Mouse (Mus musculus) inflammation-experienced regulatory T-cells (primary cell): Measurements from ENCODE around the gene Tspan12. TPM values are rescaled to one million over a fixed set of nuclear protein-coding genes. Genes with fewer than 3 reads are reported as not detected.

Source experiments
- polyA plus RNA-seq, 2 experiments: library from polyadenylated mRNA; unstranded; fragments of 100-300 nt; shearing (Covaris generic); gene quantifications; one replicate each; pipeline ENCODE4 v1.2.1; 2017

Tspan12 gene
- 1 to 10 TPM in 1 of 2 experiments, under 1 TPM in 1; 0.65 to 1.2 TPM for polyA plus RNA-seq

GRCm38 (mm10) chr6:21852344-21852785 is at the start of gene Tspan12:
Tspan12 (minus strand) TSS chr6:21852515.

Other genes with a start within 250 kb of the Tspan12 start
- 10 to 100 TPM; 24.8 to 37.6 TPM for gene Ing3, start 97.1 kb upstream of the Tspan12 start, polyA plus RNA-seq
- gene Cped1, start 133.4 kb upstream of the Tspan12 start, polyA plus RNA-seq = 1 to 10 TPM in 1 of 2 experiments, under 1 TPM in 1; 0.27 to 1.4 TPM